Mouse (Mus musculus) small intestine, adult 2 months (tissue): ENCODE measurements around the gene Tmcc2.

Experiments used
- CTCF ChIP-seq: fragments of 200-500 bp; IDR thresholded peaks from 2 replicates; pipeline ENCODE4 v1.5.1; 2012; ENCODE audit warnings: low read depth, mild to moderate bottlenecking, control low read depth, inconsistent platforms, low read length, moderate library complexity, mixed read lengths; ENCODE audit not compliant: insufficient replicate concordance, insufficient read length; ENCODE audit errors: extremely low read depth
- POLR2A ChIP-seq: fragments of 200-500 bp; IDR thresholded peaks from 2 replicates; pipeline ENCODE4 v1.6.1; 2012; ENCODE audit warnings: low read depth, mild to moderate bottlenecking, control low read depth, inconsistent platforms, low read length, moderate library complexity

DNA sequence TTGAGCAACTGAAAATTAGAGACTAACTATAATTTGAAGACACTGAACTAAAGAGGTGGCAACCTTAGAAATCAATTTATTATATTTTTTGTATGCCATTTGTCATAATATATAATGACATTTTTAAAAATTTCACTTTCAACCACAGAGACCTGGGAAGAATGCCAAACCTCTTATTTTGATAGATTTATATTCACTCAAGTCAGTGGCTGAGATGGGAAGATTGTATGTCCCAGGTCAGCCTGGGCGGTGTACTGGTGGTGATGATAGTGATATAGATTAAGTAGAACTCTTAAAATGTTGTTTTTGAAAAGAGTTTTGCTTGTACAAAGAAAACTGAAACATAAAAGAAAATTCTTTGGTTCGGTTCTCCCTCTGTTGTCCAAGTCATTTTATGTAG is 29.1 kb upstream of the Tmcc2 start:
- TF ChIP-seq POLR2A: no peak
- no peak for TF ChIP-seq CTCF
